Mouse (Mus musculus): ENCODE data around the gene Olfr1420.
"Not testable (repeated sequence)": the region's sequence is repeated elsewhere in the genome, so short reads cannot be mapped to it uniquely, and the experiment has no call there.

The Olfr1420 gene

GRCm38 (mm10) chr19:11886265-11886664 lies at the start of gene Olfr1420:
TSS of gene Olfr1420 (plus strand) at chr19:11886565.
- no peak for DNase-seq (ENCODE audit: low spot score)

- no peak for DNase-seq (ENCODE audit: low spot score)
Observed at GRCm38 (mm10) chr19:11839119-11839518, 47.2 kb upstream of the Olfr1420 start, which contains the start of gene Olfr1417. TSS of gene Olfr1417 (minus strand) at chr19:11839219.

DNA sequence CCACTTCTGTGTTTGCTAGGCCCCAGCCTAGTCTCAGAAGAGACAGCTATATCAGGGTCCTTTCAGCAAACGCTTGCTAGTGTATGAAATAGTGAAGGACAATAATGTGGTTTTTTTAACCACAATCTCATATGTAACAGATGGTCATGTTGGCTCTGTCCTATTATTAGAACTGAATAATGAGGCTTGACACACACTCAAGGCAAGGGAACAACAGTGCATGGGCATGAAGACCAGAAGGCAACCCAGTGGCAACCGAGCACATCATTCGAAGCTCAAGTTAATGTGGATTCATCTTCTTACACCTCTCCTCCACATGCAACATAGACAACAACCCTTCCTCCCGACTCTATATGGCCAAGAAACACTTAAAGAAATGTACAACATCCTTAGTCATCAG lies 40.0 kb upstream of the Olfr1420 start:
- no peak for DNase-seq (ENCODE audit: low spot score)

DNA sequence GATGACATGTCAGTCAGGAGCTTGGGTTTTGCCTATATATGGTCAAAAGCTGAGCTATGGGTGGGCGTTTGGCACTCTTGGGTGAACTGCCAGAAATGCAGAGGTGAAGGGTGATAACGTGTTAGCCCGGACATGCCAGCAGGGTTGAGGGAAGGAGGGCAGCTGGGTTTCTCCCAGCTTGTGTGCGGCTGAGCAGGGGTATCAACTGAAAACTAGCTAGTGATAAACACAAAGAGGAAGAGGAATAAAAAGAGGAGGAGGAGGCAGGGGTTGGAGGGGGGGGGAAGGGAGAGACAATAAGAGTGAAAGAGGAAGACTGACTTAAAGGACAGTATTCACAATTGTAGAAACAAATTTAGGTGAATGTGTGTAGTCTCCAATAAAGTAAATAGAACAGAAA lies 33.7 kb upstream of the Olfr1420 start:
- no peak for DNase-seq (ENCODE audit: low spot score)

DNA sequence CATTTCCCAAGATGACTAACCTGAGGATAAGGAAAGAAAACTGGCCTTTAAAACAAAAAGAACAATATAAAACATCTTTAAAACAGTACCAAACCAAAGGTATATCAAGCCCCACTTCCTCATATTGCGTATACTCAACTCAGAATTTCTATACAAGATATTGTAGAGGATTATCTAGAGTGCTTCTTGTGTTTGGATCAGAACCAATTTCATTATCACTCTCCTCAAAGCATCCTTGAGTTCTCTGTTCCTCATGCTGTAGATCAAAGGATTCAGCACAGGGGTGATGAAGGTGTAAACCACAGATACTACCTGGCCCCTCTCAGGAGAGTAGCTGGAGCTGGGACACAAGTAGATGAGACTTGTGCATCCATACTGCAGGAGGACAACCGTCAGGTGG lies 31.5 kb upstream of the Olfr1420 start:
- DNase-seq (ENCODE audit: low spot score) = no peak

- DNase-seq (ENCODE audit: low spot score) = no peak
Observed at GRCm38 (mm10) chr19:11856506-11856905, 29.9 kb upstream of the Olfr1420 start.

DNA sequence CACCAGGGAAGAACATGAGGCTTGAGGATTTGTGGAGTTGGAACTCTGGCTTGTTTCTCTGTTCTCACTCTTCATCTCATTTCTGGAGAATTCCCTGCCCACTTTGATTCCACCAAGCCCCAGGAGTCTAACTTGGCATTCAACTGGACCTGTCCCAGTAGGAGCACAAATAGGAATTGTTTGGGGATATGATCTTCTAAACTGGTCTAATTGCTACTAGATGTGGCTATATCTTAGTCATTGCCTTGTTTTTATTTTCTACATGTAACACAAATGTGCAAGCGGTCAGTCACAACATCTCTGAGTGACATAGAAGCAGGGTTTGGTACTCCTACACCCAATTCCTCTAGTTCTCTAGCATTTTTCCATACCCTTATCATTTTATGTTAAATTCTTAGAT lies 25.4 kb upstream of the Olfr1420 start, which contains the start of gene Olfr1418:
TSS of gene Olfr1418 (minus strand) at position 101 of the 400 bp plus-strand sequence.
- no peak for DNase-seq (ENCODE audit: low spot score)

DNA sequence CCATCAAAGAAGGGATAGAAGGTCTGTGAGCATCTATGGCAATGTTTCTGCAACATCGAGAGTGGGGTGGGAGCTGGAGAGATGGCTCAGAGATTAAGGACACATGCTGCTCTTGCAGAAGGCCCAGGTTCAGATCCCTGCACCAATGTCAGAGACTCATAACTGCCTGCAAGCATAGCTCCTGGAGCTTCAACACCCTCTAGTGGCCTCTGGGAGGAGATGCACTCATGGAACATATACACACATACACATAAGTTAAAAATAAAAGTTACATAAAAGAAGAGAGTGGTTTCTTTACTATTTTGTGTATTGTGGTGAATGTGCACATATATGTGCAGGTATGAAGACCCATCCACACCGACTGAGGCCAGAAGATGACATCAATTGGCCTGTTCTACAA lies 18.5 kb upstream of the Olfr1420 start:
- DNase-seq (ENCODE audit: low spot score) = no peak

GRCm38 (mm10) chr19:11875006-11875405 lies 11.4 kb upstream of the Olfr1420 start, which contains the start of gene Olfr1419:
TSS of gene Olfr1419 (minus strand) at chr19:11875106.
- DNase-seq (ENCODE audit: low spot score) = no peak

DNA sequence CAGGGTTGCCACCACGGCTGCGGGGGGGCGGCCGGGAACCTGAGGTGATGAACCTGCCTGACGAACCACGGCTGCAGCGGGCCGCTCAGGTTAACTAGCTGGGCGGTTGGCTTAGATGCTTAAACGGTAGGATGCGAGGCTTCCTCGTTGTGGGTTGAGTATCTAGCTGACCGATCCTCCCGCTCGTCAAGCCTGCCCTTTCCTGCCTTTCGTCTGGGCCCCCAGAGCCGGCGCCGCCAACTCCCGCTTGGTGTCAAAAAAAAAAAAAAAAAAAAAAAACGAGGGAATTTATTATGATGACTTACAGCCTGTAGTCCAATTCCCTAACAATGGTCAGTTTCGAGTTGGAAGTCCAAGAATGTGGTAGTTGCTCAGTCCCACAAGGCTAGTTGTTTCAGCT lies 8.0 kb upstream of the Olfr1420 start:
- not testable (repeated sequence) for DNase-seq (ENCODE audit: low spot score)

- no peak for DNase-seq (ENCODE audit: low spot score)
Observed at GRCm38 (mm10) chr19:11911021-11911420, 24.7 kb downstream of the Olfr1420 start.

GRCm38 (mm10) chr19:11911603-11912002 lies 25.2 kb downstream of the Olfr1420 start:
- peak; percentile 2 for DNase-seq (ENCODE audit: low spot score)

GRCm38 (mm10) chr19:11912037-11912532 lies 25.7 kb downstream of the Olfr1420 start, which contains the start of gene Patl1:
TSS of gene Patl1 (plus strand) at chr19:11912399.
- DNase-seq (ENCODE audit: low spot score) = peak; percentile 88

DNA sequence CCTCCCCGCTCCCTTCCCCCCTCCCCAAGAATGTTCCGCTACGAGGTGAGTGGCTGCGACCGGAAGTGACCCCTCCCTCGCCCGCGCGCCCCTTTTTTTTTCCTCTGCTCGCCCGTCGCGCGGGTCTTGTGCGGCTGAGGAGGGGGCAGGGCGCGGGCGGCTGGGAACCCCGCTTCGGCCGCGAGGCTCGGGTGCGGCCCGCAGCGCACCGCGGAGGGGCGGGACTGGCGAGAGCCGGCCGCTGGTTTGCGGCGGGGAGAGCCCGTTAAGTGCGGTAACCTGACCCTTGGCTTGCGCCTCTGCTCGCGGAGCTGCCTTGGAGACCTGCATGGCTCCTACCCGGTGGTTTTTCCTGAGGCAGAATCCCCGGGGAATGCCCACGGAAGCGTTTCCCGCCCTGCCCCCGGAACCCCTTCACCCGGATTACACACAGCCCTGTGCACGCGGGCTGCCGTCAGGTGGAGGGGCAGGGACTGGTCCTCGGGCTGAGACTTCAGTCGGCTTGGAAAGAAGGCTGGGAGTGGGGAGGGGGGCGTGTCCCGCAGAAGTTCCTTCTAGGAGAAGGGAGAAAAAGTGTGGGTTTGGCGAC lies 26.3 kb downstream of the Olfr1420 start:
- peak; percentile 25 for DNase-seq (ENCODE audit: low spot score)

DNA sequence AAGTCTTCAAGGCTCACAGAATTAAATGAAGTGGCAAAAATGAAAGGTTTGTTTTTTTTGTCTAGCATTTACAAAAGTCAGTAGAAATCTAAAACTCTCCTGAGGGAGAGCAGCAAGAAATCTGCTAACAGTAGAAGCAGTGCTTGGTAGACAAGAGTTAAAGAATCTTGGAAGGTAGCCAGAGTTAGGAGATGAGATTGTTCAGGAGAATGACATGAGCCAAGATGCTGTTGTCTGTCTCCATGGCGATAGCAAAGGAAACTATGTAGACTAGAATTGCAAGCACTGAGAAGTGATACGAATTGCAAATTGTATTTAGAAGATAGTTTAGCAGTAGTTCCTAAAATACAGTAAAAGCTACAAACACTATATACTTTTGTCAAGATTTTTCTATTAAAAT lies 29.4 kb downstream of the Olfr1420 start:
- DNase-seq (ENCODE audit: low spot score) = no peak

- no peak for DNase-seq (ENCODE audit: low spot score)
Observed at GRCm38 (mm10) chr19:11922068-11922467, 35.7 kb downstream of the Olfr1420 start.

GRCm38 (mm10) chr19:11922515-11922914 lies 36.1 kb downstream of the Olfr1420 start:
- DNase-seq (ENCODE audit: low spot score) = not testable (repeated sequence)

GRCm38 (mm10) chr19:11926380-11926779 lies 40.0 kb downstream of the Olfr1420 start:
- no peak for DNase-seq (ENCODE audit: low spot score)

GRCm38 (mm10) chr19:11928025-11928748 lies 41.8 kb downstream of the Olfr1420 start:
- DNase-seq (ENCODE audit: low spot score) = no peak

- DNase-seq (ENCODE audit: low spot score) = not testable (repeated sequence)
Observed at GRCm38 (mm10) chr19:11946460-11946859, 60.1 kb downstream of the Olfr1420 start.
